Mouse (Mus musculus): ENCODE measurements around the gene Slc52a3.

GRCm38 (mm10) chr2:151967792-151968191 lies 28.5 kb upstream of the Slc52a3 start:
- TF ChIP-seq GATA1 (IDR thresholded peaks at IDR 0.05; ENCODE audit: low read length) (no peak), TAL1 (IDR thresholded peaks at IDR 0.05; ENCODE audit: low read length) (no peak)

All from erythroblast, embryonic 14.5 days (primary cell).